Mouse (Mus musculus): ENCODE measurements around the gene Krt25.

- TF ChIP-seq CTCF (IDR thresholded peaks at IDR 0.05; ENCODE audit: control insufficient read depth, insufficient read depth, insufficient read length) (no peak), FOSL1 (IDR thresholded peaks at IDR 0.05; ENCODE audit: insufficient read depth, low read length, poor library complexity, severe bottlenecking) (no peak), MAX (IDR thresholded peaks at IDR 0.05) (no peak), MYOD1 (IDR thresholded peaks at IDR 0.05; ENCODE audit: control insufficient read depth, insufficient read length, low read depth) (no peak)
Observed at GRCm38 (mm10) chr11:99284833-99285312, 37.9 kb downstream of the Krt25 start, which contains the start of gene Krt24.
